Mouse (Mus musculus) liver, embryonic 13.5 days (tissue): ENCODE results near the gene Sos1. TPM values are rescaled to one million over a fixed set of nuclear protein-coding genes. Genes with fewer than 3 reads are reported as not detected.

ENCODE experiments used
- ATAC-seq: fragments of 200-750 bp; cut with Nextera tagmentation; 2 replicates; pipeline ENCODE4 v1.8.0; 2017; ENCODE audit warnings: low read depth, mild to moderate bottlenecking, moderate number of reproducible peaks, moderate library complexity
- DNase-seq: peaks from one replicate; pipeline ENCODE4 v3.0.0; 2022
- H3K27ac ChIP-seq: fragments of 300-500 bp; sonication (generic); 2 replicates; pipeline ENCODE4 v1.5.1; 2015; ENCODE audit warnings: moderate library complexity, mild to moderate bottlenecking, inconsistent platforms
- H3K27me3 ChIP-seq: fragments of 300-500 bp; sonication (generic); 2 replicates; pipeline ENCODE4 v1.6.1; 2015; ENCODE audit warnings: mild to moderate bottlenecking, inconsistent platforms
- H3K36me3 ChIP-seq: fragments of 300-500 bp; sonication (generic); 2 replicates; pipeline ENCODE4 v1.6.1; 2015; ENCODE audit warnings: mild to moderate bottlenecking, inconsistent platforms
- H3K4me1 ChIP-seq: fragments of 300-500 bp; sonication (generic); replicated peaks from 2 replicates; pipeline ENCODE4 v1.6.1; 2015; ENCODE audit warnings: inconsistent platforms
- H3K4me2 ChIP-seq: fragments of 300-500 bp; sonication (generic); 2 replicates; pipeline ENCODE4 v1.6.1; 2015; ENCODE audit warnings: inconsistent platforms, mild to moderate bottlenecking, moderate library complexity
- H3K4me3 ChIP-seq: fragments of 300-500 bp; sonication (generic); replicated peaks from 2 replicates; pipeline ENCODE4 v1.5.1; 2015; ENCODE audit warnings: mild to moderate bottlenecking, inconsistent platforms
- H3K9ac ChIP-seq: fragments of 300-500 bp; sonication (generic); 2 replicates; pipeline ENCODE4 v1.6.1; 2015; ENCODE audit warnings: mild to moderate bottlenecking, inconsistent platforms
- H3K9me3 ChIP-seq: fragments of 300-500 bp; sonication (generic); replicated peaks from 2 replicates; pipeline ENCODE4 v1.6.1; 2016; ENCODE audit warnings: inconsistent platforms
- WGBS: fragments of 180-500 bp; shearing (Covaris S2); methylation state at CpG from one replicate; pipeline ENCODE4 v1.1.7; 2015; ENCODE audit not compliant: insufficient replicate concordance; 5-methylcytosine and 5-hydroxymethylcytosine counted together
- polyA plus RNA-seq: library from polyadenylated mRNA; unstranded; fragments of >200 nt; fragmentation: Nextera tagmentation; extraction: Ambion mirVana; gene quantifications from 2 replicates; pipeline ENCODE4 v1.2.1, GENCODE M21; 2015

Gene Sos1
- 1.1 TPM in 2 replicates for polyA plus RNA-seq

DNA sequence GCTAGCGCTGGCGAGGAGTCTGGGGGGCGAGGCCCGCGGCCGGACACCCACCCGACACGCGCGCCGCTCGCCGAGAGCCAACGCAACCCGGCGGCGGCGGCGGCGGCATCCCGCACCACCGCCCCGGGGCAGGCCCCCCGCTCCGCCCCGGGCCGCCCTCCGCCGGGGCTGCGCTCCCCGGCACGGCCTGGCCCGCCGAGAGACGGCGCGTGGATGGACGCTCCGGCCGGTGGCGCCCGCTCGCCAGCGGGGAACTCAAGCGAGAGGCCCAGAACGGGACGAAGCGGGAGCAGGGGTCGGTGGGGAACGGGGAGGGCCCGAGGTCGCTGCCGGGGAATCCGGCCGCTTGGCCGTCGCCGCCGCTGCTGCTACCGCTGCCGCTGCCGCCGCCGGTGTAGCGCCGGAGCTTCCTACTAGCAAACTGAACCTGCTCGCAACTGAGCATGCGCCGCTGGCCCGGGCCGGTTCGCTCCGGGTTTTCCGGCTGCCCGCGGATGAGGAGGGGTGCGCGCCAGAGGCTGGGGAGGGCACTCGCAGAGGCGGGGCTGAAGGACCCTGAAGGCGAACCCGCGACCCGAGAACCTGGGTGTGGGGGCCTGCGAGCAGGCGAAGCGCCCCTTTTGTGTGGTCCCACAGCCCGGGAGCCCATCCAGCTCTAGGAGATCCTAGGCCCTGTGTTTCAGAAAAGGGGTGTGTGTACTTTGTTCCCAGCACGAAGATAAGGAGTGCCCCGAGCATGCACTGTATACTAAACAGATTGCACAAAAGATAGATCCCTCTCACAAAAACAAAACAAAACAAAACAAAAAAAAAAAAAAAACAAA, at the start of gene Sos1:
Gene Sos1 (minus strand): TSS at position 423 of the 824 bp plus-strand sequence.
- Histone ChIP-seq H3K36me3 (0 out of 2 replicates have a peak, but pooled peaks cover 3% of the 10 kb centered on the region), H3K4me3 (peak within 1 kb of the TSS; percentile 91), H3K27ac (peak within 1 kb of the TSS; percentile 92), H3K4me1 (peaks cover 67% of the 10 kb centered on the region), H3K9ac (peak within 1 kb of the TSS; percentile 95), H3K4me2 (peak within 1 kb of the TSS; percentile 90), H3K27me3 (no peaks in the 10 kb centered on the region), H3K9me3 (no peaks in the 10 kb centered on the region)
- ATAC-seq: peak; percentile 81
- WGBS: under 1% methylated on average over 84 of the region's 90 CpGs
- DNase-seq: peak; percentile 91

DNA sequence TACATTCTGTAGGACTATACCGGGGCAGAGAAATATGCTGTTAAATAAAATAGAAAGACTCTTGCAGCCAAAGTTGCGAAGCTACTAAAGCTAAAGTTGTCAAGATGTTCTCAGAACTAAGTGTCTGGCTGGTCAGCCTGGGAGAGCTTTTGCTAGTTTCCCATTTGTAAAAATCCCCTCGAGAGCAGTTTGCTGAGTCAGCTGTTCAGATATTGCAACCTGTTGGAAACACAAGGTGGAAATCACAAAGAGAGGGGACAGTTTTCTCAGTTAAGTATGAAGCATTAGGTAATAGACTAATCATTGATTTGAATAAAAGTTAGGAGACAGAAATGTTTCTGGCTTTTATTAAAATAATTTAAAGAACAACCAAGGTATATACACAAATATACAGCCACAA, 43.0 kb upstream of the Sos1 start:
- no peak for DNase-seq
- no peak overlapping the region for H3K4me2 ChIP-seq
- H3K4me1 ChIP-seq: no peaks in the 10 kb centered on the region
- no peak overlapping the region for H3K27ac ChIP-seq
- H3K9ac ChIP-seq: no peak overlapping the region
- 66% methylated on average over 3 of the region's 3 CpGs for WGBS
- H3K9me3 ChIP-seq: no peaks in the 10 kb centered on the region
- H3K27me3 ChIP-seq: no peaks in the 10 kb centered on the region
- H3K36me3 ChIP-seq: no peaks in the 10 kb centered on the region
- no peak for ATAC-seq
- no peak overlapping the region for H3K4me3 ChIP-seq

DNA sequence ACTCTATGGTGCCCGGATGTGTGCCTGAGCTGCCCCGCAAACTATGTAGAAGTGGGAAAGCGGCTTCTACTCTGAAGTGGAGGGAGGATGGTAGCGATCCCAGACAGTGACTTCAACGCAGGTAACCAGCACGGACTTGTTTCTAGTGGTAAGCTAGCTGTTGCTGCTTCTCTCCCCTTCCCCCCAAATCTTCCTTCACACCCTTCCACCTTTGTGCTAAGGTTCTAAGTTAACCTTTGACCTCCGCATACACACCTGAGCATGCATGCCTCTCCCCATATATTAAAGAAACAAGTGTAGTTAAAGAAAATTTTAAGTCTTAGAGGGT, 41.9 kb upstream of the Sos1 start:
- Histone ChIP-seq H3K4me2 (no peak overlapping the region), H3K36me3 (no peaks in the 10 kb centered on the region), H3K27me3 (no peaks in the 10 kb centered on the region), H3K4me3 (no peak overlapping the region), H3K9me3 (no peaks in the 10 kb centered on the region), H3K27ac (no peak overlapping the region), H3K9ac (no peak overlapping the region), H3K4me1 (peaks cover 2% of the 10 kb centered on the region)
- no peak for DNase-seq
- ATAC-seq: no peak
- 56% methylated on average over 7 of the region's 7 CpGs for WGBS

DNA sequence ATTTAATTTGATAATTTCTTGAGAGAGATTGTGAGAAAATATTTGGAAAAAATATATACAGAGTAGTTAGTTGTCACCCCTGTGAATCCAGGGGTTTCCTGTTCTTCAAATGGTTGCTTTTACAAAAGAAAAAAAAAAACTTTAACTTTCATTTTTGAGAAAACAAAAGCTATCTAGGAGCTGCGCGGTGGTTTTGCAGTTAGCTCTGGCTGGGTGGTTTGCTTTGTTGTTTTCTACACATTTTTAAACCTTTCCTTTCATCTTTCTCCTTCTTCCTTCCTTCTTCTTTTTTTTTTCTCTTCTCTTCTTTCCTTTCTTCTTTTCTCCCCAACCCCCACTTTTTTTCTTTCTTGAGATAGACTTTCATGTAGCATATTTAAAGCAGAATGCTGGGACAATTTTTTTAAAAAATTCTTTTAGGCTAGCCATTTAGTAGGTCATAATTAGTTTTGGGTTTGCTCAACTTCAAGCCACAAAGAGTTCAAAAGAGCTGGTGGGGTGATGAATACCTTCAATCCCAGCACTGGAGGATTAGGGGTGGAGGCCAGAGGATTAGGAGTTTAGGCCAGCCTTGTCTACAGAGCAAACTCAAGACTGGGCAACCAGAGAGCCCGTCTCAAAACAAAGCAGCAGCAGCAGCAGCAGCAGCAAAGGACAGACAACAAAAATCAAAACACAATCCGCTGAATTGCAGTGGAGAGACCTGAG, 41.4 kb upstream of the Sos1 start:
- Histone ChIP-seq H3K4me1 (peaks cover 7% of the 10 kb centered on the region), H3K9ac (no peak overlapping the region), H3K27ac (no peak overlapping the region), H3K4me2 (no peak overlapping the region), H3K9me3 (no peaks in the 10 kb centered on the region), H3K36me3 (no peaks in the 10 kb centered on the region), H3K4me3 (no peak overlapping the region), H3K27me3 (no peaks in the 10 kb centered on the region)
- DNase-seq (no peak), ATAC-seq (no peak)
- 62% methylated on average over 4 of the region's 4 CpGs for WGBS

DNA sequence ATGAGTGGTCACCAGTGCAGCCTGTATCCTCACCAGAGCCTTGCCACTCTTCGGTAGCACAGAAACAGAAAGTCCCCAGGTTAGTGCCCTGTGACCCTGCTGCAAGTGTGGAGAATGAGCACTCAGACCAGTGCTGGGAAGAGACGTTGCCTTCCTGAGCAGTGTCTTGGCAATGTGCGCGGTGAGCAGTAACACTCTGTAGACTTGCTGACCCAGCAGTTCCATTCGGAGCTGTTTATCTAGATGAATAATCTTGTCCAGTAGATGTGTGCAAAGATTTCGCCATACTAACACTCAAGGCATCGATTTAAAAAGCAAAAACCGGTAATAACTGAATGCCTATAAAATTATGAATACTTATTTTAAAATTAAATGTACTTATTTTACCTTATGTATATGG, 40.3 kb upstream of the Sos1 start:
- Histone ChIP-seq H3K36me3 (no peaks in the 10 kb centered on the region), H3K4me3 (no peak overlapping the region), H3K27ac (no peak overlapping the region), H3K9me3 (no peaks in the 10 kb centered on the region), H3K9ac (no peak overlapping the region), H3K27me3 (no peaks in the 10 kb centered on the region), H3K4me1 (peaks cover 7% of the 10 kb centered on the region), H3K4me2 (no peak overlapping the region)
- 69% methylated on average over 8 of the region's 8 CpGs for WGBS
- ATAC-seq (no peak), DNase-seq (no peak)

DNA sequence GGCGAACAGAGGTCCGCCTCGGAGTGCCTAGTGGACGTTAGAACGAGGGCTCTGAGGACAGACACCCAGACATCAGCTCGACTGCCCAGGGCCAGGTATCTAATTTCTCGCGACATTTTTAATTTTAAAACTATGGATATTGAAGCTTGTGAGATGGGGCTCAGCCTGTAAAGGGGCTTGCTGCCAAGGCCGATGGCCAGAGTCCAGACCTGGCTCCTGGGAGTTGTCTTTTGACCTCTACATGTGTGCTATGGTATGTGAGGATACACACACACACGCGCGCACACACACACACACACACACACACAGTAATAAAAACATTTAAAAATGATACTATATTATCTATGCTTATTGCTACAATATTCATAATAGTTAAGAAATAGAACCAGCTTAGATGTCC, 38.6 kb upstream of the Sos1 start:
- ATAC-seq (no peak), DNase-seq (no peak)
- 81% methylated on average over 12 of the region's 12 CpGs for WGBS
- peaks cover 22% of the 10 kb centered on the region for H3K4me1 ChIP-seq
- no peaks in the 10 kb centered on the region for H3K9me3 ChIP-seq
- no peak overlapping the region for H3K4me2 ChIP-seq
- no peak overlapping the region for H3K4me3 ChIP-seq
- no peak overlapping the region for H3K9ac ChIP-seq
- no peaks in the 10 kb centered on the region for H3K36me3 ChIP-seq
- no peaks in the 10 kb centered on the region for H3K27me3 ChIP-seq
- no peak overlapping the region for H3K27ac ChIP-seq

DNA sequence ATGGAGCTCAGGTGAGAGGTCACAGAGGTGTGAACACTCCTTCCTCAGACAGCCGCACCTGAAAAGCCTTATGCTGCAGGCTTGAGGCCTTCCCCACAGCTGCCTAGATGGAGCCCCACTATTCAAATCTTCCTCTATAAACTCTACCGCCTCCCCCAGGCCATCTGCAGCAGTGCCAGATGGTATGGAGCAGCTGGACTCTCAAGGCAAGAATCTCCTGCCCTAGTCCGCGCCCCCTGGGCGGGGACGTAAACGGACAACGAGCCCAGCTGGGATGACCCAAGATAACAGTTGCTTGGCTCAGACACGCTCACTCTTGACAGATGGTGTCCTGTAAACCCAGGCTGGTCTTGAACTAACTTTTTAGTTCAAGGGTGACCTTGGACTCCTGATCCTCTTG, 37.0 kb upstream of the Sos1 start:
- WGBS: 39% methylated on average over 9 of the region's 9 CpGs
- H3K27me3 ChIP-seq: no peaks in the 10 kb centered on the region
- no peak overlapping the region for H3K9ac ChIP-seq
- H3K4me3 ChIP-seq: no peak overlapping the region
- DNase-seq (no peak), ATAC-seq (no peak)
- no peaks in the 10 kb centered on the region for H3K36me3 ChIP-seq
- H3K27ac ChIP-seq: no peak overlapping the region
- no peaks in the 10 kb centered on the region for H3K9me3 ChIP-seq
- H3K4me2 ChIP-seq: no peak overlapping the region
- peaks cover 31% of the 10 kb centered on the region for H3K4me1 ChIP-seq

DNA sequence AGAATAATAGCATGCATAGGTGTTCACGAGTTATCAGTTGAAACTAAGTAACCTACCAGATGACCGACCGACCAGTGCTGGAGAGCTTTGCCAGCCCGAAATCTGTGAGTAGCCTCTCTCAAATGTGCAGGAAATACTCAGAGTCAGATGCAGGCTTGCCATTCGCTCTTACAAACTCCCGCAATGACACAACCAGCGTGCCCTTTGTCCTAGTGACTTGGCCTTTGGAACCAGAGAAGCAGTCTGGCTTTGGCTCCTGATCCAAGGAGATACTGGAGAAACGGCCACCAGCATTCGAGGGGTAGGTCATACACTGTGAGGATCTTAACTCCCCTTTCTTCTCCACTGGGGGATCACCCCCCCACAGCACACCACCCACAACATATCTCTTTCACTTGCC, 35.7 kb upstream of the Sos1 start:
- H3K4me2 ChIP-seq: no peak overlapping the region
- ATAC-seq: no peak
- H3K9me3 ChIP-seq: no peaks in the 10 kb centered on the region
- no peaks in the 10 kb centered on the region for H3K27me3 ChIP-seq
- no peak overlapping the region for H3K9ac ChIP-seq
- peaks cover 31% of the 10 kb centered on the region for H3K4me1 ChIP-seq
- 79% methylated on average over 9 of the region's 9 CpGs for WGBS
- DNase-seq: no peak
- H3K4me3 ChIP-seq: no peak overlapping the region
- no peaks in the 10 kb centered on the region for H3K36me3 ChIP-seq
- H3K27ac ChIP-seq: no peak overlapping the region

DNA sequence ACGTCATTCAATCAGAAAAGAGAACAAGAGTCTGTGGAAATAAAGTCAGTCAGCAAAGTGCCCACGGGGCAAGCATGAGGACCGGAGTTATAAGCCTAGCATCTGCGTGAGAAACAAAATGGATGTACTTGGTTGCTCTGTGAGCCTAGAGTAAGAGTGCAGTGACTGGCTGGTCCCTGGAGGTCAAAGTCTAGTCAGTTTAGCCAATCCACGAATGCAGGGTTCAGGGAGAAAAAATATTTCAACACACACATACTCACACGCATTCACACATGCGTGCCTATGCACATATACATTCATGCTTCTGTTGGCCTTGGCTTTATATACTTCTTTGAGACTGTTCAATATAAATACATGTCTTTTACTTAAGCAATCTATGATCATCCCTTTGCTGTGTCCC, 35.3 kb upstream of the Sos1 start:
- WGBS: 76% methylated on average over 7 of the region's 7 CpGs
- Histone ChIP-seq H3K27ac (no peak overlapping the region), H3K4me3 (no peak overlapping the region), H3K4me1 (peaks cover 31% of the 10 kb centered on the region), H3K36me3 (no peaks in the 10 kb centered on the region), H3K9ac (no peak overlapping the region; the same call in 1 of the 2 replicates), H3K4me2 (no peak overlapping the region), H3K27me3 (no peaks in the 10 kb centered on the region), H3K9me3 (no peaks in the 10 kb centered on the region)
- no peak for ATAC-seq
- DNase-seq: no peak

DNA sequence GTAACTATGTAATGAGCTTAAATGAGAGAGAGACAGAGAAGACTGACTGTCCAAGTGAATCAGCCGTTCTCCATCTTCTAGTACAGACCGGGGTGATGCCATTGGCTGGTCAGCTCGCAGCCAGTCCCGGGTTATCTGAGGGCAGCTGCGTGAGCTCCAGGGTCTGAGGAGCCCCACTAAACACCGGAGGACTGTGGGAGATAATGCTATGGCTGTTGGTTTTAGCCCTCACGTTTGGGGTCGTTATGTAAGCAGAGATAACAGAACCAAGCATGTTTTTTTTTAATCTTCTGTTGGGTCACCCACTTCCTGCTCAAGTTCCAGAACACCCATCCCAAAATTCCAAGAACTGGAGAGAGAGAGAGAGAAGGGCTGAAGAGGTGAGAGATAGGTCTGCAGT, 33.5 kb upstream of the Sos1 start:
- Histone ChIP-seq H3K4me1 (peaks cover 37% of the 10 kb centered on the region), H3K27ac (no peak overlapping the region), H3K9me3 (no peaks in the 10 kb centered on the region), H3K4me3 (no peak overlapping the region), H3K36me3 (no peaks in the 10 kb centered on the region), H3K4me2 (peak overlapping the region; percentile 26), H3K27me3 (no peaks in the 10 kb centered on the region), H3K9ac (no peak overlapping the region)
- ATAC-seq: peak; percentile 66; the same call in 1 of the 2 replicates
- WGBS: 9% methylated on average over 8 of the region's 8 CpGs
- no peak for DNase-seq

DNA sequence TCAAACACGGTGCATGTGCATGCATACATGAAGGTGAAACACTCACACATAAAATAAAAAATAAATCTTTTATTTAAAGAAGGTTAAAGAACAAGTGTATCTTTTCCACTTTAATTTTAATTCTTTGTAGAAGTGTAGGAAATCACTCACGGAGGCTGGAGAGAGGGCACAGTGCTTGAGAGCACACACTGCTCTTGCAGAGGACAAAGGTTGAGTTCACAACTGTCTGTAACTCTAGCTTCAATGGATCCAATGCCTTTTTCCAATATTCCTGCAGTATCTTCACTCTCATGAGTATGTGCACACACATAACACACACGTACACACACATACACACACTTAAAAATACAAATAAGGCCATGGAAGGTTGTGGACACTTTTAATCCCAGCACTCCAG, 30.2 kb upstream of the Sos1 start:
- Histone ChIP-seq H3K27me3 (no peaks in the 10 kb centered on the region), H3K36me3 (no peaks in the 10 kb centered on the region), H3K9ac (no peak overlapping the region), H3K4me3 (no peak overlapping the region), H3K4me2 (no peak overlapping the region), H3K27ac (no peak overlapping the region), H3K4me1 (peaks cover 30% of the 10 kb centered on the region), H3K9me3 (no peaks in the 10 kb centered on the region)
- 53% methylated on average over 3 of the region's 3 CpGs for whole genome bisulfite sequencing
- ATAC-seq: no peak
- DNase-seq: no peak
